Comparison of ENCODE assay signal across 8 mouse cellular contexts in the genomic region with DNA sequence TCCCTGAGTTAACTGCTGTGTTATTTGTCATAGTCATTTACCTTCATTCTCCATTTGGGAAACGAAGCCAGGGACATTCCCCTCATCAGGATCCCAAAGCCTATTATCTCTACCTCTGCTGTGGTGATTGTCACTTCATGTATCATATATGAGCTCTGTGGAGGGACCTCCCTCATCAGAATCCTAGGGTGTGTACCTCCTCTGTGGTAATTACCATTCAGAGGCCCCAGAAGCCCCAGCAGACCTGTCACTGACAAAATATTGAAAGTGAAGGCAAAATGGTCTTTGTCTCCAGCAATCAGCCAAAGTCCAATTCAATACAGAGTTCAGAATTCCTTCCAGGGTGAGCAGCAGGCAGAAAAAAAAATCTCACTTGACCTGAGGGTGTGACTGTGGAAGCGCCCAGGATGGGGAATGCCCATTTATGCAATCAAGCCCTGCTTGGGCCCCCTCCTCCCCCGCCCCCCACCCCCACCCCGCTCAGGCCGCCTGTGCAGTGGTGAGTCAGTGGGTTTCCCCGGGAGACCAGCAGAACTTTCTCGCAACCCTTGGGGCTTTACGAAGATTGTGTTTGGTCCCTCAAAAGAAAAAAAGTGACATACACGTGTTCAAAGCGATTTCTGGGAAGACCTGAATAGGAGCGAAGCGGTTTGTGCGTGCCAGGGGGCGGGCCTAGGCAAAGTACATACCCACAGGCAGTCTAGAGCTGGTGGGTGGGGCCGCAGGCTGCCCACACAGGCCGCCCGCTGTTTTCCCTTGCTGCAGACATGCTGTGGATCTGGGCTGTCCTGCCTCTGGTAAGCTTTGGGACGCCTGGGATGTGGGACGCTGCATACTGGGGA. TPM values are rescaled to one million over a fixed set of nuclear protein-coding genes. Genes with fewer than 3 reads are reported as not detected.
DNase-seq lines count a peak whose midpoint lies in the region; ATAC-seq lines count a peak whose summit lies in the region.

Gene Fas, plus strand, starts transcription at position 719 of the 842 bp plus-strand sequence.

- no peaks in the 10 kb centered on the region for H3K27me3 ChIP-seq in embryonic facial prominence, embryonic 15.5 days
- H3K27me3 ChIP-seq in heart, embryonic 12.5 days (replicated peaks): peaks cover 11% of the 10 kb centered on the region; the same call in 1 of the 2 replicates
- peaks cover 7% of the 10 kb centered on the region for H3K27me3 ChIP-seq in kidney, embryonic 15.5 days
- peaks cover 4% of the 10 kb centered on the region; the same call in 1 of the 2 replicates for H3K27me3 ChIP-seq in liver, embryonic 15.5 days
- no peaks in the 10 kb centered on the region; the same call in 1 of the 2 replicates for H3K27me3 ChIP-seq in splenic B cell, adult 2 months (ENCODE audit: control insufficient read depth, insufficient read depth, low read length, poor library complexity, severe bottlenecking)

- no peaks in the 10 kb centered on the region for H3K36me3 ChIP-seq in embryonic facial prominence, embryonic 15.5 days
- H3K36me3 ChIP-seq in heart, embryonic 12.5 days: no peaks in the 10 kb centered on the region
- no peaks in the 10 kb centered on the region for H3K36me3 ChIP-seq in kidney, embryonic 15.5 days
- no peaks in the 10 kb centered on the region for H3K36me3 ChIP-seq in liver, embryonic 15.5 days (replicated peaks)
- no peaks in the 10 kb centered on the region for H3K36me3 ChIP-seq in splenic B cell, adult 2 months (ENCODE audit: control insufficient read depth, insufficient read depth, low read length, poor library complexity, severe bottlenecking)

- no peaks in the 10 kb centered on the region for H3K9me3 ChIP-seq in embryonic facial prominence, embryonic 15.5 days (replicated peaks)
- no peaks in the 10 kb centered on the region for H3K9me3 ChIP-seq in heart, embryonic 12.5 days (replicated peaks)
- H3K9me3 ChIP-seq in kidney, embryonic 15.5 days (replicated peaks): no peaks in the 10 kb centered on the region
- H3K9me3 ChIP-seq in liver, embryonic 15.5 days (replicated peaks): no peaks in the 10 kb centered on the region

- ATAC-seq in embryonic facial prominence, embryonic 15.5 days (ENCODE audit: insufficient number of reproducible peaks, low FRiP score, low TSS enrichment, low read depth): peak; percentile 91
- peak; percentile 91 for ATAC-seq in heart, embryonic 12.5 days (ENCODE audit: insufficient number of reproducible peaks, low FRiP score)
- peak; percentile 98 for ATAC-seq in kidney, embryonic 15.5 days (replicated peaks; ENCODE audit: low FRiP score)
- peak; percentile 86 for ATAC-seq in liver, embryonic 15.5 days (ENCODE audit: insufficient read depth)

- peak within 1 kb of the TSS; percentile 52 for H3K4me3 ChIP-seq in embryonic facial prominence, embryonic 15.5 days (replicated peaks)
- peak within 1 kb of the TSS; percentile 52 for H3K4me3 ChIP-seq in heart, embryonic 12.5 days
- H3K4me3 ChIP-seq in kidney, embryonic 15.5 days (replicated peaks): peak within 1 kb of the TSS; percentile 50
- peak within 1 kb of the TSS; percentile 51 for H3K4me3 ChIP-seq in liver, embryonic 15.5 days (replicated peaks)

- H3K9ac ChIP-seq in embryonic facial prominence, embryonic 15.5 days: peak within 1 kb of the TSS; percentile 35
- peak within 1 kb of the TSS; percentile 65 for H3K9ac ChIP-seq in heart, embryonic 12.5 days
- H3K9ac ChIP-seq in kidney, embryonic 15.5 days: peak within 1 kb of the TSS; percentile 47
- H3K9ac ChIP-seq in liver, embryonic 15.5 days: no peak within 1 kb of the TSS

- 3% methylated on average over 19 of the region's 19 CpGs for WGBS in embryonic facial prominence, embryonic 15.5 days
- 2% methylated on average over 19 of the region's 19 CpGs for WGBS in heart, embryonic 12.5 days
- 5% methylated on average over 19 of the region's 19 CpGs for WGBS in kidney, embryonic 15.5 days
- WGBS in liver, embryonic 15.5 days (ENCODE audit: insufficient replicate concordance): 3% methylated on average over 19 of the region's 19 CpGs

- peak within 1 kb of the TSS; percentile 85 for H3K4me2 ChIP-seq in embryonic facial prominence, embryonic 15.5 days (replicated peaks)
- peak within 1 kb of the TSS; percentile 89 for H3K4me2 ChIP-seq in heart, embryonic 12.5 days
- peak within 1 kb of the TSS; percentile 94 for H3K4me2 ChIP-seq in kidney, embryonic 15.5 days
- H3K4me2 ChIP-seq in liver, embryonic 15.5 days: peak within 1 kb of the TSS; percentile 67

- H3K4me1 ChIP-seq in embryonic facial prominence, embryonic 15.5 days: peaks cover 13% of the 10 kb centered on the region; the same call in 1 of the 2 replicates
- H3K4me1 ChIP-seq in heart, embryonic 12.5 days (replicated peaks): no peaks in the 10 kb centered on the region; the same call in 1 of the 2 replicates
- peaks cover 14% of the 10 kb centered on the region for H3K4me1 ChIP-seq in kidney, embryonic 15.5 days
- no peaks in the 10 kb centered on the region; the same call in 1 of the 2 replicates for H3K4me1 ChIP-seq in liver, embryonic 15.5 days (replicated peaks)

- no peak within 1 kb of the TSS for H3K27ac ChIP-seq in embryonic facial prominence, embryonic 15.5 days (replicated peaks)
- no peak within 1 kb of the TSS for H3K27ac ChIP-seq in heart, embryonic 12.5 days (ENCODE audit: poor library complexity, severe bottlenecking)
- no peak within 1 kb of the TSS for H3K27ac ChIP-seq in kidney, embryonic 15.5 days
- no peak within 1 kb of the TSS for H3K27ac ChIP-seq in liver, embryonic 15.5 days (replicated peaks)

- peak; percentile 10 to 38 for DNase-seq in cerebellum, postnatal 25 days
- DNase-seq in cerebellum, adult 11-12 months: no peak
- DNase-seq in natural killer cell, adult 2 months (ENCODE audit: low spot score in 2 of 2): peak; percentile 57 to 59
- peak; percentile 70 for DNase-seq in splenic B cell, adult 2 months (ENCODE audit: low read depth, low spot score)

RNA-seq across cellular contexts. Expression of gene Fas, which starts in this region (rescaled TPM):
- polyA plus RNA-seq in embryonic facial prominence, embryonic 15.5 days (2015; fragmentation: Nextera tagmentation; extraction: Ambion mirVana): 9.6 and 11.6 TPM in 2 replicates
- polyA plus RNA-seq in heart, embryonic 12.5 days (2016; fragmentation: Nextera tagmentation; extraction: Ambion mirVana): 2.2 and 2.4 TPM in 2 replicates
- 2.5 and 3.3 TPM in 2 replicates for polyA plus RNA-seq in kidney, embryonic 15.5 days (2015; fragmentation: Nextera tagmentation; extraction: Ambion mirVana)
- polyA plus RNA-seq in liver, embryonic 15.5 days (2015; fragmentation: Nextera tagmentation; extraction: Ambion mirVana): 4.6 and 4.7 TPM in 2 replicates
